Mouse (Mus musculus) gastrocnemius, adult 8-10 months (tissue): ENCODE measurements at regions not wholly inside any gene's neighbourhood (a gene's known extent, or its start where the extent isn't known, plus 50 kb on each side); places are given as distances from the start of the nearest gene placed in this dataset.

ENCODE experiments used
- DNase-seq, 2 experiments: peaks; one replicate each; pipeline ENCODE4 v3.0.0; 2022; ENCODE audit warnings: low spot score in 2 of 2

DNA sequence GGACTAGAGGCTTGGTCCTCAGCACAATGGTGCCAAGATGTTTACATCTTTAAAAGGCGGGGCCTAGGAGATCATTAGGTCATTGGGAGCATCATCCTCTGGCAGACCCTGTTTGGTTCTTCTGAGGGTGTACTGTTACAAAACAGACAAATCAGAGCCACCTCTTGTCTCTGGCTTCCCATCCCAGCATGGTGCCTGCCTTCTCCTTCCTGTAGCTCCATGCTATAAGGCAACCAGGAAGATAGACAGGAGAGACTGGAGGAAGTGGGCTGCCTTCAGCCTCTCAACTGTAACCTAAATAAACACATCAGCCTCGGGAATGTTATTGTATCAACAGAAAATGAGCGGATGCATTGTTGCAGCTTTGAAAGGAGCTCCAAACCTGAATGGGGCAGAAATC, 529.8 kb upstream of the Gm765 start:
- no peak for DNase-seq

DNA sequence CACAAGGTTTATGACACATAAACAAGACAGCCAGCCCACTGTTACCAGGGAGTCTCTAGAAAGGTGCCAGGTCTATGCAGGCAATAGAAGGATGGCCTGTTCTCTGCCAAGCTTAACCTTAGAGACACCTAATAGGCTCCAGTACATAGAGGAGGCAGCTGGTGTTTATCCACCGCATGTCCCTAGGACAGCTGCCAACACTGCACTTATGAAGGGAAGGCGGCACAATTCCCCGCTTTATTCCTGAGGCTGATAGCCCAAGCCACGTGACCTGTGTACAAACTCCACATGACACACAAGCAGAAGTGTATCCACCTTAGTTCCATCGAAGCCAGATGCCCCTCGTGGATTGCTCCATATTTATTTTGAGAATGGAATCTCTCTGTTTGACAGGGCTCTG, 527.2 kb upstream of the Gm765 start:
- no peak for DNase-seq

DNA sequence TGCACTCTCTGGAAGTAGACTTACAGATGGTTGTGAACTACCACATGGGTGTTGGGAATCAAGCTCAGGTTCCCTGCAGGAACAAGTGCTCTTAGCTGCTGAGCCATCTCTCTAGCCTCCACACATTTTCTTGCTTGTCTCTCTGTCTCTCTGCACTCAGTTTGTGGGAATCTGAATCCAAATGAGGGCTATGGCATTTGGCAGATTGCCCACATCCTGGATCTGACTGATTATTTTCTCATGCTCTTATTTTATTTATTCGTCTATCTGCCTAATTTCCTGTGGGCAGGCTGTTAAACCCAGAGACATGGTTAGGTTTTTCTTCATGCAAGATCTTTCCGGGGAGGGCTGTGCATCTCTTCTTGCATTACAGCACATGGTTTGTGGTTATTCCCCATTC, 521.8 kb upstream of the Gm765 start:
- DNase-seq: no peak

DNA sequence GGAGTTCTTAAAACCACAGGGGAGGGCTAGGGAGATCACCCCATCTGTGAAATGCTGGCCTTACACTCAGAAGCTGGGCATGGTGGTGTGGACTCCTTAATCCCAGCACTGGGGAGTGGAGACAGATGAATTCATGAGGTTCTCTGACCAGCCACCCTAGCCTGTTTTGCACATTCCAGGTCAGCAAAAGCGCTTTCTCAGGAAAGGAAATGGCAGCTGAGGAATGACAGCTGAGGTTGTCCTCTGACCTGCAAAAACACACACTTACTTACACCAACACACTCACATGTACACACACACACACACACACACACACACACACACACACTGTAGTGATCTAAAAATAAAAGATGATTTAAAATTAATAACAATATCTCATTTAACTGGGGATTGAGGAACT, 513.4 kb upstream of the Gm765 start:
- DNase-seq: no peak

DNA sequence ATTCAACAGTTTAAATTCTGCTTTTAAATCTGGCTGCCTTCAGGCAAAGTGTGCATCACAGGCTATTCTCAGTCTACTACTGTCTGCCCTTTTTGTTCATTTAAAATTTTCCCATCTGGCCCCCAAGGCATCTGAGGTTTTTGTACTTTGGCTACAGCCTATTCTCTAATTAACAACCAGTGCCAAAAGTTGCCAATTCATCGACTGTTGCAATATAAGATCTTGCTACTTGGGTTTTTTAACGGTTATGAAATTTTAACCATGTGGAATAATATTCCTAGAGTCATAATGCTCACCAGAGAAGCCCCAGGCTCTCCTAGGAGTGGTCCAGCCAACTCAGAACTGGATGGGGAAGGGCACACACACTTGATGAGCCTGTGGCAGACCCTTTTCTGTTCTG, 508.4 kb upstream of the Gm765 start:
- no peak for DNase-seq

DNA sequence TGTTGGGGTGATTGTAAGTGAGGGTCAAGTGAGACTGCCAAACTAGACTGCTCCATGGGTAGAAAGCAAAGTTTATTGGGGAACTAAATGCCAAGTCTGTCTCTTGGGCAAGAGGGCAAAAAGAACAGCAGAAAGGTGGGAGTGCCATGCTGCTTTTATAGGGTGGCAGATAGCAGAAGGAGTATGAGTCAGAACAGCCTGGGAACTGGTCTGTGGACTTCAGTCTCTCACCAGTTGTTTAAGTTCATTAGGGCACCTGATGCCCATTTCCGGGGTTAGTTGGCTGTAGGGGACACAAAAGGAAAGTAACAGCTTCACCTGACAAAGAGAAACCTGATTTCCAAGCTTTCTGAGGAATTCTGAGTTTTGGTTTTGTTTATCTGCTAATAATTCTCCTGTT, 506.3 kb upstream of the Gm765 start:
- DNase-seq: no peak

DNA sequence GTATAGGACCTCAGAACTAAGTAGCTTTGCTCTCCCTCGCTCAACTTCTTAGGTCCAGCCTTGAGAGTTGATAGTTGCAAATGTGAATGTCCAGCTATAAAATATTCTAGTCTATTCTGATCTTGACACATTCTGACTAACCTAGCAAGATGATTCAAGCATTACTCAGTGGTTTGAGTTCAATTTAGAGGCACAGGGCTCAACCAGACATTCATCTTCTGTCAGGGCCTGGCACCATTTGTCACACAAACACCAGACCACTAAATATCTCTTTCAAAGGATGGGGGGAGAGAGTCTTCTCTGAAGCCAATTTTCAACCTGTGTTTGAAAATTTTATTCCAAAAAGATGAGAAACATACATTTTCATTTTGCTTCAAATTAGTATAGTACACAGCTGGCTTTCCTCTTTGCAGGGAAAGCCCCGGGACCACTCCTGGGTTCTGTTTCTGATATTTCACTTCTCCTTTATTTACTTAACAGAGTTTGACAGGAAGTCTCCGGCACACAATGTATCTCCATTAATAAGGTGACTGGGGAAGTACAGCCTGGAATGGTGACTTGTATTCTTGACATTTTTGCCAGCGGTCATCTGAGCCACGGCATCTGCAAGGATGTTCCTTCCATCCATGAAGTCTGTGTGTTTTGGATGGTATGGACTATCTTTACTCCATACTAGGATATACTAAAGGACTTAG, 503.6 kb upstream of the Gm765 start:
- no peak for DNase-seq

DNA sequence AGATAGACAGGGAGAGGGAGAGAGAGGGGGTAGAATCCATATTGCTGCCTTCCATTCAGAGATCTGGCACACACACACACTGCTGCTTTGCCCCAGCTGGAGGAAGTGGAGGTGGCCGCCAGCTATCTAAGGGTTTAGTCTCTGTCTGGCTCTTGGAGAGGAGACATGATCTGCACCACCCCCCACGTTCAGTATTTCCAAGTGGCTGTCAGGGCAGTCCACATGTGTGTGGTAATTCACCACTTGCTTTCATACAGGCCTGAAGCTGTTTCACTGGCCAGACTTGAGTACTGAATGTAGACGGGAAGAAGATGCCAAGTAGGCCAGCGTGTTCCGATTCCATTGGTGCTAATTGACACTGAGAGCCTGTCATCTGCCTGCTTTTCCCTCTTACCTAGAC, 501.0 kb upstream of the Gm765 start:
- DNase-seq: peak; percentile 32 to 34

DNA sequence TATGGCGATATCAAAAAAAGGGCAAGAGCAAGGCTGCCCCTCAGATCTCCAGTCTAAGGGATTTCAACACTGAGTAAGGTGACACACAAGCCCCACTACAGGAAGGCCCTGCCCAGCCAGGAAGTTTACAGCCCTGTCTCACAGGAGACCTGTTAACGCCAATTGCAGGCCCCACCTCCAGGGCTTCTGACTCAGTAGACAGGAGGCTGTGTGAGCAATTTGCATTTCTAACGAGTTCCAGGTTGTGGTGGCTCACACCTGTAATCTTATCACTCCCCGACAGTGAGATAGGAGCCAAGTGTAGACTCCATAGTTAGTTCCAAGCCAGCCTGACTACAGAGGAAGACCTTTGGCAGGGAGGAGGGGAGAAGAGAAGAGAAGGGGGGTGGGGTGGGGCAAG, 500.4 kb upstream of the Gm765 start:
- DNase-seq: no peak

DNA sequence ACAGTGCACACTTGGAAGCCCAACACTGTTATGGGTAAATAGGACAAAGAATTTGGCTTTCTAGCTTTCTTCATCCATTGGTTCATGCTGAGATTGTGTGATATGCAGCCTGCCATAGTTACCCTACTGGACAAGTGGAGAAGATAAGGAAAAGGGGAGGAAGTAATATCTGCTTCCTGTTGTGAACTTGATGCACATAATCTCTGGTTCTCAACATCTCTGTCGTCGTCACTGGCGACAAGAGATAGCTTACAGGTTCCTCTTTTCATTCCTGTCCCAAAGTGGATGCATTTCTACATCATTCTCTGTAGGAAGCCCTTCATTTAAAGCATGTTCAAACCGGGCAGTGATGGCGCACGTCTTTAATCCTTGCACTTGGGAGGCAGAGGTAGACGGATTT, 491.4 kb upstream of the Gm765 start:
- DNase-seq: no peak

DNA sequence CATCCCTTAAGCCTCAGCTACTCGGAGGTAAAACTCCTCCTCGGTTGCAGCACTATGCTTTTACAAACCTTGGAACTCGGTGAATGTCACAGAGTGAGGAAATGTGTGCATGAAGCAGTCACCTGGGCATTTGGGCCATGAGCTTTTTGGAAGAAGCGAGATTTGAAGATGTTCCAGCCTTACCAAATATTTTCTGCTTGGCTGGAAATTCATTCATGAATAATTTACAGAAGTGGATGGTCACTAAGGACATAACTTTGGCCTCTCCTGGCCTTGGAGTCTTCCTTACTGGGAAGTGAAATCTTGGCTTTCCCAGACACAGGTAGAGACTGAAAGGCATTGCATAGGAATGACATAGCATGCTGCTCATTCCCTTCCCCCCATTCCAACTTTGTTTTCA, 487.6 kb upstream of the Gm765 start:
- DNase-seq: no peak

DNA sequence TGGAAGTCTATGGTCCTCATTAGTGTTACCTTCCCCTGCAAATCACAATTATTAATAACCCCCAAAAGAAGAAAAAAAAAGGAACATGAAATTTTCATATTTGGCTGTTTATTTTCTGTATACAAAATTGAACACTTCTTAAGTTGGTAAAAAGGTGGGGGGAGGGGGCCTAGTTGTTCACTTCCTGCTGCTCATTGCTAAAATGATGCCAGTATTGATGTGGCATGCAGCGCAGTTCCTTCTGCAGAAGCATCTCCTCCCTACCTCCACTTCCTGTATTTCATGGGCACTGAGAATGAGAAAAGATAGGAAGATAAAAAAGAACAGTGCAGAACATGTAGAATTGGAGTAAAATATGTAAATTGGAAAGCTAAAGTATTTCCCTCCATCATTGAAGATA, 465.5 kb upstream of the Gm765 start:
- DNase-seq: no peak

DNA sequence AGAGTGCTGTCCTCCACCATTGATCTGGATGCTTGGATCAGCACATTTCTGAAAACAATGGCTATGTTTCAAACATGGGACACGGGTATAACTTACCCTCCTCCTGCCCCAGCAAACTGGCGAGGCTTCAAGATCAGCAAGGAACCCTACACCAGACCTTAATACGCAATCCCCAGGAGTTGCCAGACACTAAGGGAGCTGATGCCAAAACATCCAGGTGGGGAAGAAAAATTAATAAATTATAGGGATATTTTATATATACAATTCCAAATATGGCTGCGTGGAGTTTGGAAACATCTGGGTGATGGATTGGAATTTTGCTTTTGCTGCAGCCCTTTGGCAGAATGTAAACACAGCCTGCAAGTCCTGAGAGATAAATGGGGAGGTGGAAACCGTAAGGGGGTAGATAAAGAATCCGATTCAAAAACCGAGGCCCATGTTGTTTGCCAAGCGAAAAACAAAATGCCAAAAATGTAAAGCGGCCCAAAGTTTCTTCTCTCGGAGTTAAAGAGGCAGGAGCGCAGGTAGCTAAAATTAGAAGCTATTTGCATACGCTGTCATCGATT, 460.9 kb upstream of the Gm765 start:
- DNase-seq: no peak

DNA sequence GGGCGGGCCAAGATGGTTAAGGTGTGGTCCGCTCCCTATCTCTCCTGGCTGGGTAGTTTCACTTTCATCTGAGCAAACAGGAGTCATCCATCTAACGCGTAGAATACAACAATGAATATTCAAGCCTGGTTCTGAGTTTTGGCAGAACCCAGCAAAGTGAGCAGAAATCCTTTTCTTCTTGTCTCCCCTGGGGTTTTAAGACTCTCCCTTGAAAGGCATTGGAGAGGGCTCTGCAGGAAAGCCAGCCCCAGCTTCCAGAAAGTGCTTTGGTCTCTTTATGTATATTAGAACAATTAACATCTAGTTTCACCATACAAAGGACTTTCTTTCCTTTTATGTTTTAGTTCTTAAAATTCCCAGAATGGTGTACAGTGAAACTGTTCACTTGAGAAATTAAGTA, 458.5 kb upstream of the Gm765 start:
- DNase-seq: no peak

DNA sequence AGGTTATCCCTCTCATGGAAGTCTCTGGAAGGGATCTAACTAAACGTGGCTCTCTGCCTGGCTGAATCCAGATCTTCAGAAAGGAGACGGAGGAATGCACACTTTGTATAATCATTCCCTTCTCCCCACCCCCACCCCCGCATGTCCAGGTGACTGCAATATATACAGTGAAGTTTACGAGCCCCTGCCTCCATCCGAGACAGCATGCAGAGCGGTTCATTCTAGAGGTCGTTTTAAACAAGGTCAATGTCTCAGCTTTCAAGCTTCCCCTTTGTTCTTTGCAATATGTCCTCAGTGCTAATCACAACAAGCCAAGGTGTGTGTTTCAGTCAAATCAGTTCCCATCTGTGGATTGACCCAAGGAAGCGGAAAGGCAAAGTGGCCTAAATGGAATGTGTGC, 457.5 kb upstream of the Gm765 start:
- DNase-seq: no peak

DNA sequence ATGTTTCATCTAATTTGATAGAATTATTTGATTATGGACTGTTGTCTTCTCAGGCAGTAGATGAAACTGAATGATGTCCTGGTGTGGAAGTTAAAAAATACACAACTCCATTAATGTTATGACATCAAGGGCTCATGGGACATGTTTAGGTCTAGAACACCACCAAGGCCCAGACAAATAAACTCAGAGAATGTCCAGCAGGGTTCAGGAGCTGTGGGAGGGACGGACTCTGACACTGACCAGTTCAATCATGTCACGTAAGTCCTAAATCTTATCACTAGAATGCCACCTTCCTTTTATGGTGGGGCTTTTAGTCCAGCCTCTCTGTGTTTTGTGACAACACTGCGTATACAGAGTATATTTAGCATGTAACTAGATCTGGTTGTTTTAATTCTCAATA, 455.2 kb upstream of the Gm765 start:
- no peak for DNase-seq

DNA sequence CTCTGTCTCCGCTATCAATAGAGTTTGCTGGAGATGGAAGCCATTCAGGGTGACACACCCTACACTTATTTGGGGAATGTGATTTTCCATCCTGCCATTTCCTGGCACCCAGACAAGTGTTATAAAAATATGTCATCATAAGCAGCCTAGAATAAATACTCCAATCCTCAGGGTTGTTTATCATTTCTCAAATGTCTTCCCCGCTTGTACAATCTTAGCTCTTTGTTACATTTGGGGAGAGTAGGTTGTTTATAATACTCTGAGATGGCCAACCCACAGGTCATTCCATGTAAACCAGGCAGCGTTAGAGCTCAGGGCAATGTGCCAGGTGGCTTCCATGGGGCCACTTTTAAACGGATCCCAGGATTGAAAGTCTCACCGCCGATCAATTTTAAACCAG, 454.8 kb upstream of the Gm765 start:
- DNase-seq: no peak

DNA sequence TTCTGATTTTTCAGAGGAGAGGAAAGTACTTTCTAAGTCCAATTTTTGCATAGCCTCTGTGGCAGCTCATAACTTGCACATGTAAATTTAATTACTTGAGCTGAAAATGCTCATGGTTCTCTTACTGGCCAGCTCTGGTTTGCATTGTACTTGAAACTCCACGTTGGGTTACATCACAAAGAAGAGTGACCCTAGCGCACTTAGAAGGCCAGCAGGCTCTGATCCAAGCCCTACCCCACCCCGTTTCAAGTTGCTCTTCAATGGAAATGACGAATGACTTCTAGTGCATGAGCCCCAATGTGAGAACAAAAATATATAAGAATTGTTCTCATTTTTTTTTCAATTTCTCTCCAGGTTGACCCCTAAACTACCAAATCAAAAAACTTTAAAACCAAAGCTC, 454.1 kb upstream of the Gm765 start:
- DNase-seq: no peak

DNA sequence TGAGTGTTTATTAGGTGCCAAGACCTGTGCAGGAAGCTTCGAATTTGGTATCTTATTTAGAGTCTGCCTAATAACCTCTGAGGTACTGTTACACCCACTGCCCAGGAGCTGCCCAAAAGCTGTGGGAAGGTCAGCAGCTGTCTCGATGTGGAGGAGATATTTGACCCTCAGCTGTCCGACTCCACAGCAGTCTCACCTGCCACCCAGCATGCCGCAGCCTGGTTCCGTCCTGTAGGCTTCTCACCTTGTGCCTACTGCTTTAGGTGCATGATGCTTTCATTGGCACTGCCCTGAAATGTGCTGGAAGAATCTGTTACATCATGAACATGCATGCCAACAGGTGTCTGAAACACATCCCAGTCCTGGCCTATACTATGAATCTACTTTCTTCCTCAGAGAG, 444.9 kb upstream of the Gm765 start:
- DNase-seq: no peak

DNA sequence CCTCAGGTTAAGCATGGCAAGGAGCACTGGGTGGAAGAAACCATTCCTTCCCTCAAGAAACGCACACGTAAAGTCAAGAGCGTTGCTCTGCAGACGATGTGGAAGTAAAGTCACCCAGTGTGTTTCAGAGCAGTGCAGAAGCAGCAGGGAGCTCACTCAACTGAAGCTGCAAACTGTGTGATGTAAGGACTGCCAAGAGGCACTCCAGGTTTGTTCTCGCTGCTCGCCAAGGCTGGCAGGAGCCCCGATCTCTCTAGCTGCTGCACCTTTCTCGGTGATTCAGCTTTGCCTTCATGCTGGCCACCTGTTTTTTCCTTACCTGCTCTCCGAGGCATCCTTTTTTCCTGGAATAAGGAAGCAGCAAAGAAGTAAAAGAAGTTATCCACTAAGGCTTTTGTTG, 439.5 kb upstream of the Gm765 start:
- DNase-seq: peak in 1 of 2 experiments; percentile 10

DNA sequence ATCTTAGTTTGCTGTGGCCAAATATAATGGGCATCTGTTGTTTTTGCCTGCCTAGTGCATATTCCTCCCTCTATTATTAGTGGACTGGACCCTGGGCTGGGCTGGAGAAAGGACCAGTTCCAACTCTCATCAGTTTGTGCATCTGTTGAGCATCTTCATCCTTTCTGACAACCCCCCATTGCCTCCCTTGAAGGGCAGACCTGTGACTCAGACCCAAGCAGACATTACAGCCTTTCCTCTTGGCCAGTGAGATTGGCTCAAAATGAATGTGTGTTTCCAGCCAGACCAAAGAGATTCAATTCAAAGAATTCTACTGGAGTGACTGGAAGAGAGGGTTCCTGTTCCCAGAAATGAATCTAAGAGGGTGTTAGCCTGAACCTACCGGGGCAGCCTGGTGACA, 433.2 kb upstream of the Gm765 start:
- DNase-seq: no peak

DNA sequence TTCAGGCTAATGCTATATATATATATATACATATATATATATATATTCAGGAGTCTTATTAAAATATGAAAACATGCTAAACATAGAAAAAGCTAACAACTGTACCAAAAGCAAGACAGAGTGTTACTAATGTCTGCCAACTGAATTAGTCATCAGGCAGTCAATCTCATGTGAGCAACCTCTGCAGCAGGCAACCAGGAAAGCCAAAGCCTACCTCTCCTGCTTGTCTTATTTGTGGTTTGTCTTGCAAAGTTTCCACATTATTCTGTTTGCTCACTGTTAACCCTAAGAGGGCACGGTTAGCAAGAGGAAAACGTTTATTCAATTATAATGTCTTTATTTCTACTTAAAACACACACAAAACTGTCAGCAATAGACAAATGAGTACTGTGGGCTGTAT, 427.4 kb upstream of the Gm765 start:
- DNase-seq: no peak

DNA sequence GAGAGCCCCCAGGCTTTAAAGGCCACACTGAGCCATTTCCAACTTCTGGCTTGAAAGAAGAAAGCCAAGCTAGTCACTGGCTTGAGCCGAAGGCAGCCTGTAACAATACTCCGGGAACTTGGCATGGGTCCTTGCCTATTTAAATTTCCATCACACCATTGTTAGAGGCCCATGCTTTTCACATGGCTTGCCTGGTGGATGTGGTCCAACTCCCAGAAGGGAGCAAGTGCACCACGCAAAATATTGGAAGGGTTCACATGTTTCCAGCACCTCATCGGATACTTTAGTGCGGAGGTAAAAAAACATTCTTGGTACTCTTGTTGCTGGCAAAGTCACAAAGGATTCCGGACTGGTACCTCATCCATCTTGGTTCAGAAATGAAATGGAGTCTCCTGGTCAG, 426.8 kb upstream of the Gm765 start:
- DNase-seq: peak in 1 of 2 experiments; percentile 3

DNA sequence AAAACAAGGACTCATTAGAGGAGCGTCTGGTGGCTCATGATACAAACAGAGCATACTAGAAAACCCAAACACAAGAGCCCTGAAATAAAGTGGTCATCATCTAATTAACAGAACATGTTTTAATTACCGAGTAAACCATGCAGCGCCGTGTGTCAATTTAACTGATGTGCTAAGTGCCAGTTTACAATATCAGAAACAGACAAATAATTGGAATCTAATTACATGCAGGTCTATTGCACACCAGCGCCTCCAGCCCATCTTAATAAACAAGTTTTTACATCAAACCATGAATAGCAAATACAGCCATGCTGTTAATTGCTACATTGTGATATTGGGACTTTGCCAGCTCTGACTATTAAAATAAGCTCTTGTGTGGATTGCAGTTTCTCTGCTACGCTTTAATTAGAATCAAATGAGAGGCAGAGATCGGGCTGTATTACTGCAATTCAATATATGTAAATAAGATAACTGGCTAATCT, 425.3 kb upstream of the Gm765 start:
- DNase-seq: no peak
